Mouse (Mus musculus) forebrain, postnatal 0 days (tissue): ENCODE results near the gene Nedd4. TPM values are rescaled to one million over a fixed set of nuclear protein-coding genes. Genes with fewer than 3 reads are reported as not detected.
A peak's percentile ranks its signal among the peaks of the same experiment; 100 is the strongest.

Source experiments
- ATAC-seq: fragments of 200-750 bp; cut with Nextera tagmentation; 2 replicates; pipeline ENCODE4 v1.8.0; 2017; ENCODE audit warnings: mild to moderate bottlenecking, moderate library complexity
- DNase-seq: peaks from one replicate; pipeline ENCODE4 v3.0.0-alpha.2; 2015
- H3K27ac ChIP-seq: fragments of 300-500 bp; sonication (generic); 2 replicates; pipeline ENCODE4 v1.5.1; 2014; ENCODE audit warnings: low read depth, mild to moderate bottlenecking, antibody characterized with exemption, low read length, moderate library complexity, mixed read lengths
- H3K27me3 ChIP-seq: fragments of 300-500 bp; sonication (generic); 2 replicates; pipeline ENCODE4 v1.6.1; 2014; ENCODE audit warnings: mild to moderate bottlenecking, low read length, mixed read lengths; ENCODE audit not compliant: insufficient read depth
- H3K36me3 ChIP-seq: fragments of 300-500 bp; sonication (generic); 2 replicates; pipeline ENCODE4 v1.6.1; 2014; ENCODE audit warnings: mild to moderate bottlenecking, moderate library complexity; ENCODE audit not compliant: insufficient read depth
- H3K4me1 ChIP-seq: fragments of 300-500 bp; sonication (generic); 2 replicates; pipeline ENCODE4 v1.6.1; 2014; ENCODE audit warnings: antibody characterized with exemption; ENCODE audit not compliant: insufficient read depth
- H3K4me2 ChIP-seq: fragments of 300-500 bp; sonication (generic); 2 replicates; pipeline ENCODE4 v1.6.1; 2014; ENCODE audit warnings: low read depth, mild to moderate bottlenecking, moderate library complexity
- H3K4me3 ChIP-seq: fragments of 300-500 bp; sonication (generic); 2 replicates; pipeline ENCODE4 v1.5.1; 2014; ENCODE audit warnings: low read depth, low read length, mixed read lengths
- H3K9ac ChIP-seq: fragments of 300-500 bp; sonication (generic); 2 replicates; pipeline ENCODE4 v1.6.1; 2014; ENCODE audit warnings: mild to moderate bottlenecking
- H3K9me3 ChIP-seq: fragments of 300-500 bp; sonication (generic); 2 replicates; pipeline ENCODE4 v1.6.1; 2016; ENCODE audit warnings: low read length
- CTCF ChIP-seq: sonication (generic); IDR thresholded peaks from 2 replicates; pipeline ENCODE4 v1.5.1; 2016; ENCODE audit warnings: antibody characterized with exemption, control low read depth, low read depth
- WGBS: fragments of 180-500 bp; shearing (Covaris S2); extraction: QIAGEN DNeasy Blood & Tissue Kit; methylation state at CpG from one replicate; pipeline ENCODE4 v1.1.7; 2014; 5-methylcytosine and 5-hydroxymethylcytosine counted together
- polyA plus RNA-seq: library from polyadenylated mRNA; unstranded; fragments of >200 nt; fragmentation: Nextera tagmentation; extraction: Ambion mirVana; gene quantifications from 2 replicates; pipeline ENCODE4 v1.2.1, GENCODE M21; 2015
- total RNA-seq: library from RNA; depleted of rRNA; stranded (reverse); fragments of >200 nt; gene quantifications from 2 replicates; pipeline ENCODE4 v1.2.3, GENCODE M21; 2014

The Nedd4 gene
- total and polyA plus RNA-seq, 2 experiments from 2014 or later: 278 to 472 TPM

DNA sequence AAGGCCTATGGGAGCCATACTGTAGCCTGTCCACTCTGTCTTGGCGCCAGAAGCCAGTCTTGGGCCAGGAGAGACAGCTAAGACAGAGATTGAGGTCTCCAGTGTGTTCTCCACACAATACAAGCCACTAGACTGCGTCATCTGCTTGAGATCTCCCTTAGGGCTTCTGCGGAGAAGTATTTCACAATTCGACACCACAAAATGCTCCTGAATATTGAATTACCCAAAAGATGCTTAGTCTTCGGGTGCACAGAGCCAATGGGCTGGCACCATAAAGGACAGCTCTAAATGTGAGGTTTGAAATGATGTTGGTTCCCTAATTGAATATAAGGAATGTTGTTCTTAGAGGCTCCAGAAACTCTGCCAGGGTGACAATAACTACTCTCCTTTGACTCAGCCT lies 95.0 kb downstream of the Nedd4 start:
- 0 out of 2 replicates have a peak, but pooled peaks cover 4% of the 10 kb centered on the region for H3K4me1 ChIP-seq
- DNase-seq: no peak
- WGBS: 80% methylated on average over 5 of the region's 5 CpGs
- H3K9me3 ChIP-seq: no peaks in the 10 kb centered on the region
- H3K9ac ChIP-seq: no peak overlapping the region
- no peaks in the 10 kb centered on the region; the same call in 1 of the 2 replicates for H3K27me3 ChIP-seq
- no peak for ATAC-seq
- H3K27ac ChIP-seq: no peak overlapping the region
- TF ChIP-seq CTCF: no peak
- no peaks in the 10 kb centered on the region for H3K36me3 ChIP-seq
- no peak overlapping the region for H3K4me3 ChIP-seq
- no peak overlapping the region for H3K4me2 ChIP-seq

- H3K4me1 ChIP-seq: 0 out of 2 replicates have a peak, but pooled peaks cover 4% of the 10 kb centered on the region
- H3K9ac ChIP-seq: no peak overlapping the region
- 60% methylated on average over 8 of the region's 8 CpGs for WGBS
- TF ChIP-seq CTCF: no peak
- no peaks in the 10 kb centered on the region; the same call in 1 of the 2 replicates for H3K27me3 ChIP-seq
- H3K36me3 ChIP-seq: no peaks in the 10 kb centered on the region
- DNase-seq (peak; percentile 45), ATAC-seq (peak; percentile 62)
- H3K4me2 ChIP-seq: no peak overlapping the region
- peak overlapping the region; percentile 9; the same call in 1 of the 2 replicates for H3K27ac ChIP-seq
- no peak overlapping the region for H3K4me3 ChIP-seq
- no peaks in the 10 kb centered on the region for H3K9me3 ChIP-seq
These were observed 96.6 kb downstream of the Nedd4 start for GRCm38 (mm10) chr9:72758705-72759131.

- peak; percentile 63 for ATAC-seq
- H3K27ac ChIP-seq: peak overlapping the region; percentile 35; the same call in 1 of the 2 replicates
These were observed 101.0 kb downstream of the Nedd4 start for GRCm38 (mm10) chr9:72763050-72763718.

DNA sequence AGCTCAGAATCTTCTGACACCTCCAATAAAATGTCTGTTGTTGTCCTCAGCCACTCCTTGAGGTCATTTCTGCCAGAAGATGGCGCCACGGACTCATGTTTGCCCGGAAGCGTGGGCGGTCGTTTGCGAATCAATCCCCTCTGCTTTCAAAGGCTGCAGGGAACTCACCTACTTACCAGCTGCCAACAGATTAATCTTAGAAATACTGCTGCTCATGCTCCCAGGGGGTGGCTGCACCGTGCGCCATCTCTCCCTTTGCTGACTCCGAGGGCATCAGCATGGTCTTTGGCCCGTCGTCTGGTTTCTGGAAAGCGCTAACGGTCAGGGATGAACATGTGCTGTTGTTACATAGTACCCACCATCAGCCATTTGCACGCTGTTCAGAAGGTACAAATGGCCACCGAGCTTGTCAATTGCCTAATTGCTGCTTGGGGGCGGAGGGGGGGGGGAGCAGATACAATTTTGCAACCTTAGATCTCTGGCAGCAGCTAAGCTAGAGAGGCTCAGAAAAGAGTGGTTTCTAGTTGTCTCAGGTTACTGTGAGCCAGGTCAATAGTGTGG lies 104.7 kb downstream of the Nedd4 start:
- peak overlapping the region; percentile 71 for H3K4me2 ChIP-seq
- peak overlapping the region; percentile 59 for H3K9ac ChIP-seq
- ATAC-seq (peak; percentile 88), DNase-seq (peak; percentile 93)
- H3K4me3 ChIP-seq: peak overlapping the region; percentile 37
- no peaks in the 10 kb centered on the region for H3K36me3 ChIP-seq
- H3K4me1 ChIP-seq: no peaks in the 10 kb centered on the region
- peak; percentile 93 for TF ChIP-seq CTCF
- WGBS: 1% methylated on average over 17 of the region's 17 CpGs
- H3K27ac ChIP-seq: peak overlapping the region; percentile 50; the same call in 1 of the 2 replicates
- no peaks in the 10 kb centered on the region for H3K9me3 ChIP-seq
- H3K27me3 ChIP-seq: no peaks in the 10 kb centered on the region; the same call in 1 of the 2 replicates

More at GRCm38 (mm10) chr9:72763050-72763718, 101.0 kb downstream of the Nedd4 start:
- no peak overlapping the region for H3K4me3 ChIP-seq
- H3K4me1 ChIP-seq: 0 out of 2 replicates have a peak, but pooled peaks cover 4% of the 10 kb centered on the region
- H3K9ac ChIP-seq: no peak overlapping the region
- H3K27me3 ChIP-seq: no peaks in the 10 kb centered on the region; the same call in 1 of the 2 replicates
- no peaks in the 10 kb centered on the region for H3K9me3 ChIP-seq
- 7% methylated on average over 3 of the region's 3 CpGs for WGBS
- no peak overlapping the region for H3K4me2 ChIP-seq
- TF ChIP-seq CTCF: no peak
- no peaks in the 10 kb centered on the region for H3K36me3 ChIP-seq
- DNase-seq: peak; percentile 47

DNA sequence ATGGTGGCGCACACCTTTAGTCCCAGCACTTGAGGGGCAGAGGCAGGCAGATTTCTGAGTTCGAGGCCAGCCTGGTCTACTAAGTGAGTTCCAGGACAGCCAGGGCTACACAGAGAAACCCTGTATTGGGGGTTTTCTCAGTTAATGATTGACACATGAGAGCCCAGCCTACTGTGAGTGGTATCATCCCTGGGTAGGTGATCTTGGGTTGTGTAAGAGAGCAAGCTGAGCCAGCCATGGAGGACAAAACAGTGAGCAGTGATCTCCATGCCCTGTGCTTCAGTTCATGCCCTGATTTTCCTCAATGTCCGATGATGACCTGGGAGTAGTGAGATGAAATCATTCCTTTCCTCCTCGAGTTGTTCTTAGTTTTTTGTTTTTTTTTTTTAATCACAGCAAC lies 112.9 kb downstream of the Nedd4 start:
- 90% methylated on average over 3 of the region's 4 CpGs for WGBS
- TF ChIP-seq CTCF: no peak
- H3K4me1 ChIP-seq: no peaks in the 10 kb centered on the region
- H3K36me3 ChIP-seq: no peaks in the 10 kb centered on the region
- no peak for DNase-seq
- no peak overlapping the region for H3K4me3 ChIP-seq
- H3K27me3 ChIP-seq: no peaks in the 10 kb centered on the region
- no peaks in the 10 kb centered on the region for H3K9me3 ChIP-seq
- ATAC-seq: no peak
- H3K4me2 ChIP-seq: no peak overlapping the region
- H3K9ac ChIP-seq: no peak overlapping the region
- H3K27ac ChIP-seq: no peak overlapping the region

DNA sequence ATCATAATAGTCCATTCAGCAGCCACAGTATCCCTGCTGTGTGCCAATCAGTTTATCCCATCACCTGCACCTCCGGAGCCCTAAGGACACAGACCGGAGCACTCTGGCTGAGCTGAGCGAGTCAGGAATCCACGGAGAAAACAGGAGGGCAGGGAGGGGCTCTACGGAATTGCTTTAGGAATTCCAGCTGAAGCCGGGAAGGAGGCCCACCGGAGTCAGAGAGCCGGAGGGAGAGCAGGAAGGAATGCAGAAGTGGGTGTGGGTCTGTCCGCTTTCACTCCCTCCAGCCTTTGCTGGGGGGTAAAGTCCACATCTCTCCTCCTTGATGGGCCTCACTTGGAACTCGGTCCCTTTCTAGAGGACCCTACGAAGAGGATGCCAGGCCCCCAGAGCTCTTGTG lies 116.9 kb downstream of the Nedd4 start:
- no peaks in the 10 kb centered on the region for H3K9me3 ChIP-seq
- H3K9ac ChIP-seq: no peak overlapping the region
- ATAC-seq: no peak
- H3K27ac ChIP-seq: no peak overlapping the region
- WGBS: 71% methylated on average over 11 of the region's 11 CpGs
- no peak for DNase-seq
- no peak overlapping the region for H3K4me3 ChIP-seq
- no peak overlapping the region for H3K4me2 ChIP-seq
- no peaks in the 10 kb centered on the region for H3K27me3 ChIP-seq
- no peaks in the 10 kb centered on the region for H3K36me3 ChIP-seq
- no peaks in the 10 kb centered on the region for H3K4me1 ChIP-seq
- no peak for TF ChIP-seq CTCF

- Histone ChIP-seq H3K9me3 (no peaks in the 10 kb centered on the region), H3K4me3 (no peak overlapping the region), H3K27me3 (no peaks in the 10 kb centered on the region), H3K4me2 (no peak overlapping the region), H3K4me1 (no peaks in the 10 kb centered on the region), H3K27ac (no peak overlapping the region), H3K9ac (no peak overlapping the region), H3K36me3 (no peaks in the 10 kb centered on the region)
- ATAC-seq: no peak
- DNase-seq: no peak
- WGBS: 12% methylated on average over 4 of the region's 4 CpGs
- no peak for TF ChIP-seq CTCF
These were observed 117.6 kb downstream of the Nedd4 start for GRCm38 (mm10) chr9:72779733-72780132.
